Mouse (Mus musculus) MEL (cell line): ENCODE results near the gene Pawr.

ENCODE experiments used
- CTCF ChIP-seq, 3 experiments: IDR thresholded peaks in 2 of 3; conservative IDR thresholded peaks in 1 of 3; 2 replicates each; pipeline ENCODE4 v1.5.1; 2011 to 2012; ENCODE audit warnings: low read length in 3 of 3, low read depth in 2 of 3, mild to moderate bottlenecking in 2 of 3, improper control_type of control experiment in 1 of 3, inconsistent platforms in 1 of 3, mixed read lengths in 1 of 3, moderate library complexity in 1 of 3; ENCODE audit not compliant: control insufficient read depth in 1 of 3, insufficient read depth in 1 of 3, poor library complexity in 1 of 3, severe bottlenecking in 1 of 3
- ELF1 ChIP-seq: IDR thresholded peaks from 2 replicates; pipeline ENCODE4 v1.6.1; 2014; ENCODE audit warnings: low read depth, mild to moderate bottlenecking, inconsistent platforms, low read length, improper control_type of control experiment, moderate library complexity
- GATA1 ChIP-seq: IDR thresholded peaks from 2 replicates; pipeline ENCODE4 v1.6.1; 2011; ENCODE audit warnings: low read depth, low read length, improper control_type of control experiment
- HCFC1 ChIP-seq: IDR thresholded peaks from 2 replicates; pipeline ENCODE4 v1.6.1; 2012; ENCODE audit warnings: low read depth, mild to moderate bottlenecking, inconsistent platforms, low read length, improper control_type of control experiment, moderate library complexity
- MAX ChIP-seq: IDR thresholded peaks from 2 replicates; pipeline ENCODE4 v1.6.1; 2011; ENCODE audit warnings: low read length, improper control_type of control experiment
- MAZ ChIP-seq: IDR thresholded peaks from 2 replicates; pipeline ENCODE4 v1.6.1; 2012; ENCODE audit warnings: low read depth, mild to moderate bottlenecking, inconsistent platforms, low read length, improper control_type of control experiment
- MYC ChIP-seq: IDR thresholded peaks from 2 replicates; pipeline ENCODE4 v1.6.1; 2011; ENCODE audit warnings: low read depth, mild to moderate bottlenecking, low read length, improper control_type of control experiment, moderate library complexity
- POLR2A ChIP-seq, 2 experiments: IDR thresholded peaks; 2 replicates each; pipeline ENCODE4 v1.6.1; 2011 to 2012; ENCODE audit warnings: low read length in 2 of 2, mild to moderate bottlenecking in 2 of 2, control low read depth in 1 of 2, improper control_type of control experiment in 1 of 2, low read depth in 1 of 2, moderate library complexity in 1 of 2; ENCODE audit not compliant: control insufficient read depth in 1 of 2, insufficient read depth in 1 of 2, poor library complexity in 1 of 2
- POLR2AphosphoS2 ChIP-seq: IDR thresholded peaks from 2 replicates; pipeline ENCODE4 v1.6.1; 2011; ENCODE audit warnings: low read length, improper control_type of control experiment
- TAL1 ChIP-seq: IDR thresholded peaks from 2 replicates; pipeline ENCODE4 v1.6.1; 2012; ENCODE audit warnings: mild to moderate bottlenecking, inconsistent platforms, low read length, moderate library complexity, mixed read lengths
- TBP ChIP-seq: IDR thresholded peaks from 2 replicates; pipeline ENCODE4 v1.8.0; 2011; ENCODE audit warnings: low read depth, low read length, improper control_type of control experiment
- ZC3H11A ChIP-seq: IDR thresholded peaks from 2 replicates; pipeline ENCODE4 v1.6.1; 2012; ENCODE audit warnings: low read depth, mild to moderate bottlenecking, inconsistent platforms, low read length, improper control_type of control experiment
- ZMIZ1 ChIP-seq: IDR thresholded peaks from 2 replicates; pipeline ENCODE4 v1.6.1; 2012; ENCODE audit warnings: low read depth, mild to moderate bottlenecking, inconsistent platforms, low read length, improper control_type of control experiment, moderate library complexity

DNA sequence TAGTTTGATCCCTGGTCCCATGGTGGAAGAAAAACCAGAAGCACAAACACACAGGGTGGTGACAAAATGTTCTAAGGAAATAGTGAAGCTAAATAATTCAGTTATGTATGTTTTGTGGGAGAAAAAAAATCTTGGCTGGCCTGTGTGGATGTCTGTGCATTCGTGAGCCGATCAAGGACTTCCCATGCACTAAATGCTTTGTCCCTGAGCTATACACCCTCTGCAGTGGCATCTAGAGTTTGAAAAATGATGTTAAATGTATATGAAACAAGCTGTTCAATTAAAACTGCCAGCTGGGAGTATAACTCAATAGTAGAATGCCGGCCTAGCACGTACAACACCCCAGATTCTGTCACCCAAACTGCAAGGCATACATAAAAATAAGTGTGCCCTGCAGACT is 48.1 kb upstream of the Pawr start:
- no peak for TF ChIP-seq ZC3H11A
- TF ChIP-seq ZMIZ1, result no peak
- TF ChIP-seq POLR2AphosphoS2, result no peak
- TF ChIP-seq CTCF (IDR thresholded peaks at IDR 0.05 in 2 of 3, conservative IDR thresholded peaks at IDR 0.05 in 1 of 3; ENCODE audit: control insufficient read depth in 1 of 3, insufficient read depth in 1 of 3, low read depth in 2 of 3, low read length in 3 of 3, poor library complexity in 1 of 3, severe bottlenecking in 1 of 3), result no peak
- no peak for TF ChIP-seq GATA1
- no peak for TF ChIP-seq HCFC1
- TF ChIP-seq POLR2A (IDR thresholded peaks at IDR 0.05; ENCODE audit: control insufficient read depth in 1 of 2, insufficient read depth in 1 of 2, low read depth in 1 of 2, low read length in 2 of 2, poor library complexity in 1 of 2), result no peak
- TF ChIP-seq ELF1, result no peak
- no peak for TF ChIP-seq TAL1
- TF ChIP-seq MAX, result no peak
- no peak for TF ChIP-seq MYC
- no peak for TF ChIP-seq TBP
- TF ChIP-seq MAZ, result no peak
